Mouse (Mus musculus) lung, adult 2 months (tissue): Measurements from ENCODE around the gene Cd2bp2.

Experiments
- CTCF ChIP-seq: fragments of 200-500 bp; IDR thresholded peaks from 2 replicates; pipeline ENCODE4 v1.5.1; 2011; ENCODE audit warnings: mild to moderate bottlenecking, low read length, control low read depth; ENCODE audit not compliant: insufficient read depth
- POLR2A ChIP-seq: fragments of 200-500 bp; IDR thresholded peaks from 2 replicates; pipeline ENCODE4 v1.6.1; 2011; ENCODE audit warnings: low read depth, mild to moderate bottlenecking, control low read depth, low read length, borderline replicate concordance; ENCODE audit errors: extremely low read depth

- no peak for TF ChIP-seq CTCF
- no peak for TF ChIP-seq POLR2A
Observed at GRCm38 (mm10) chr7:127209851-127210250, 14.0 kb upstream of the Cd2bp2 start.
